Mouse (Mus musculus) forebrain, embryonic 12.5 days (tissue): Measurements from ENCODE around the gene Lrcol1. TPM values are rescaled to one million over a fixed set of nuclear protein-coding genes. Genes with fewer than 3 reads are reported as not detected.

Source experiments
- ATAC-seq: fragments of 200-750 bp; cut with Nextera tagmentation; 2 replicates; pipeline ENCODE4 v1.8.0; 2017; ENCODE audit warnings: moderate TSS enrichment; ENCODE audit not compliant: low FRiP score
- H3K27ac ChIP-seq: fragments of 300-500 bp; sonication (generic); 2 replicates; pipeline ENCODE4 v1.5.1; 2016; ENCODE audit warnings: mild to moderate bottlenecking
- H3K27me3 ChIP-seq: fragments of 300-500 bp; sonication (generic); 2 replicates; pipeline ENCODE4 v1.6.1; 2016; ENCODE audit warnings: mild to moderate bottlenecking
- H3K36me3 ChIP-seq: fragments of 300-500 bp; sonication (generic); replicated peaks from 2 replicates; pipeline ENCODE4 v1.6.1; 2016; ENCODE audit warnings: mild to moderate bottlenecking
- H3K4me1 ChIP-seq: fragments of 300-500 bp; sonication (generic); 2 replicates; pipeline ENCODE4 v1.6.1; 2016
- H3K4me2 ChIP-seq: fragments of 300-500 bp; sonication (generic); 2 replicates; pipeline ENCODE4 v1.6.1; 2016; ENCODE audit warnings: mild to moderate bottlenecking, moderate library complexity
- H3K4me3 ChIP-seq: fragments of 300-500 bp; sonication (generic); replicated peaks from 2 replicates; pipeline ENCODE4 v1.5.1; 2016; ENCODE audit warnings: mild to moderate bottlenecking
- H3K9ac ChIP-seq: fragments of 300-500 bp; sonication (generic); 2 replicates; pipeline ENCODE4 v1.6.1; 2016; ENCODE audit warnings: mild to moderate bottlenecking
- H3K9me3 ChIP-seq: fragments of 300-500 bp; sonication (generic); 2 replicates; pipeline ENCODE4 v1.6.1; 2016
- WGBS: fragments of 180-500 bp; shearing (Covaris S2); methylation state at CpG from one replicate; pipeline ENCODE4 v1.1.7; 2016; 5-methylcytosine and 5-hydroxymethylcytosine counted together
- polyA plus RNA-seq: library from polyadenylated mRNA; unstranded; fragments of >200 nt; fragmentation: Nextera tagmentation; extraction: Ambion mirVana; gene quantifications from 2 replicates; pipeline ENCODE4 v1.2.1, GENCODE M21; 2016

Lrcol1 gene
- not detected in 2 replicates for polyA plus RNA-seq

DNA sequence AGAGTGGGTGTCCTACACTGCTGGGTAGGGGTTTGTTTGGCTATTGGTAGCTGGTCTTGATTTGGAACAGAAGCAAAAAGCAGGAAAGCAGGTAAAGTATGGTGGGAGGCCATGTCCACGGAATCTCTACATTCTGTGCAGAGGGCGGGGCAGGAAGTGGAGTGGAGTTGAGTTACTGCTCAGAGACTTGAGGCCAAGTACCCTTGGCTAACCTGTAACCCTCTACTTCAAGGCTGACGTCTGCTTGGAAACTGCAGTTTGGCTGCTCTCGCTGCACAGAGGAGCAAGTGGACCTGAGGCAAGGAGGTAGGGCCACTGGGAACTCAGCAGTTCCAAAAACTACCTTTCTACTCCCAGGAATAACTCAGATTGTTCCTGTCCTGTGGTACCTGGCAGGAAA is at the start of gene Lrcol1:
Gene Lrcol1, plus strand, starts transcription at position 207 of the 400 bp plus-strand sequence.
- no peaks in the 10 kb centered on the region for H3K36me3 ChIP-seq
- peaks cover 12% of the 10 kb centered on the region for H3K4me1 ChIP-seq
- peaks cover 42% of the 10 kb centered on the region for H3K27me3 ChIP-seq
- ATAC-seq, result no peak
- H3K27ac ChIP-seq, result no peak within 1 kb of the TSS
- no peak within 1 kb of the TSS for H3K4me2 ChIP-seq
- WGBS, result 83% methylated on average over 4 of the region's 4 CpGs
- no peak within 1 kb of the TSS for H3K4me3 ChIP-seq
- H3K9me3 ChIP-seq, result no peaks in the 10 kb centered on the region
- H3K9ac ChIP-seq, result no peak within 1 kb of the TSS

DNA sequence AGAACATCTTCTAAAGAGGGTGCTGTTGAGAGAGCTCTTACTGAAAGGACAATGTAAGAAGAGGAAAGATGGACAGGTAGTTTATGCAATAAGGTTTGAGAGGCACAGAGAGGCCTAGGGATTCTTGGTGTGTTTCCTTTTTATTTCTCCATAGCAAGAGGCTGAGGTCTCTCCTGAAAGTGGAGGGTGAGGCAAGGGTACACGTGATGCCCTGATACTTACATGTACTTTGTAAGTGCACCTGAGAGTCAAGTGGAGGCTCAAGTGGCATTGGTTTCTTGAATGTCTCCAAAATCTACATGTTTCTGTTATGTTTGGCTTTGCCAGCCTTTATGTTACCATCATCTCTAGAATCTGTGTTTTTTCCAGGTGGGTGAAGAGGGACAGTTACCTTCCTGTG is 47.9 kb upstream of the Lrcol1 start:
- WGBS, result 87% methylated on average over 1 of the region's 1 CpGs
- Histone ChIP-seq H3K4me2 (no peak overlapping the region), H3K4me3 (no peak overlapping the region), H3K27ac (no peak overlapping the region), H3K36me3 (peaks cover 82% of the 10 kb centered on the region), H3K9me3 (no peaks in the 10 kb centered on the region), H3K9ac (no peak overlapping the region), H3K4me1 (no peaks in the 10 kb centered on the region), H3K27me3 (no peaks in the 10 kb centered on the region)
- ATAC-seq, result no peak

DNA sequence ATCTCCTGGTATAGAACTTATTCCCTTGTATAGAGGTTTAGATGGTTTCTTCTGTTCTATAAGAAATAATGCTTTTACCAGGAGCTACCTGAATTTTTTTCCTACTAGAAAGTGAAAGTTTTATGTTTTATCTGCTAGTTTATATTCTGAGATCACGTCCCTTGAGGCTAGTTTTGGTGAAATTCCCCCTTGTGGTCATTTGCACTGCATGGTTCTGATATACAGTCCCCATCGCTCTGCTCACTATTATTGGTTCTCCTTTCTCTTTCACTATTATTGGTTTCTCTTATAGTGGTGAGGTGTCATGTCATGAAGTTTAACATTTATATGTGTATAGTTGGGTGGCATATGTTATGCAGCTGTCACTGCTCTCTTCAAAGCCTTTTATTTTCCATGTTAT is 43.9 kb upstream of the Lrcol1 start:
- no peak overlapping the region for H3K27ac ChIP-seq
- H3K9ac ChIP-seq, result no peak overlapping the region
- H3K9me3 ChIP-seq, result no peaks in the 10 kb centered on the region
- no peak for ATAC-seq
- no peak overlapping the region for H3K4me2 ChIP-seq
- H3K4me1 ChIP-seq, result no peaks in the 10 kb centered on the region
- WGBS, result 91% methylated on average over 2 of the region's 2 CpGs
- H3K4me3 ChIP-seq, result no peak overlapping the region
- peaks cover 86% of the 10 kb centered on the region for H3K36me3 ChIP-seq
- no peaks in the 10 kb centered on the region for H3K27me3 ChIP-seq

DNA sequence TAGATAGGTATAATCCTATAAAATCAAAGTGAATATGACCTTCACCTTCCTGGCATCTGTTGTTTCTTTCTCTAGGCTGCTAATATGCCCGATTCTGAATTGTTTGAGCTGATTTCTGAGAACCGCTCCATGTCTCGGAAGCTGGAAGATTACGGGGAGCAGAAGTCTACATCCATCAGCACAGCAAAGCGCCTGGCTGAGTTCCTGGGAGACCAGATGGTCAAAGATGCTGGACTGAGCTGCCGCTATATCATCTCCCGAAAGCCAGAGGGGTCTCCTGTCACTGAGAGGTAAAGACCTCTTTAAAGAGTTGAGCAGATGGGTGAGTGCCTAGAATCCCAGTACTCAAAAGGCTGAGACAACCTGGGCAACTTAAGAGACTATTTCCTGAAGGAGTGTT is 35.7 kb upstream of the Lrcol1 start:
- H3K4me3 ChIP-seq, result no peak overlapping the region
- H3K36me3 ChIP-seq, result peaks cover 89% of the 10 kb centered on the region
- H3K27ac ChIP-seq, result no peak overlapping the region
- no peak overlapping the region for H3K9ac ChIP-seq
- no peaks in the 10 kb centered on the region for H3K27me3 ChIP-seq
- H3K4me2 ChIP-seq, result no peak overlapping the region
- H3K9me3 ChIP-seq, result no peaks in the 10 kb centered on the region
- no peaks in the 10 kb centered on the region for H3K4me1 ChIP-seq
- 93% methylated on average over 7 of the region's 7 CpGs for WGBS
- no peak for ATAC-seq

DNA sequence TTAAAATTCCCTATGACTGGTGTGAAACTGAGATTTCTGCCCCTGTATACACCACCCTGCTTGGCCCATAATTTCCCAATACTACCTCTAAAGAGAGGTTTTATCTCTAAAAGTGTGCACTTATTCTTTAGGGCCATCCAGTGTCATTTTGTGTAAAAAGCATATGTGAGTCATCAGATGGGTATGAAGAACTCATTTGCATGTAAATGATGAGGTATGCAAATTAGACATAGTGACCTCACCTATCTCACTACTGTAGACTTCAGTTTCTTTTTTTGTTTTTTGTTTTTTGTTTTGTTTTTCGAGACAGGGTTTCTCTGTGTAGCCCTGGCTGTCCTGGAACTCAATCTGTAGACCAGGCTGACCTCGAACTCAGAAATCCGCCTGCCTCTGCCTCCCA is 31.4 kb upstream of the Lrcol1 start:
- Histone ChIP-seq H3K36me3 (peaks cover 74% of the 10 kb centered on the region), H3K4me2 (no peak overlapping the region), H3K4me1 (no peaks in the 10 kb centered on the region), H3K9ac (no peak overlapping the region), H3K9me3 (no peaks in the 10 kb centered on the region), H3K27me3 (no peaks in the 10 kb centered on the region), H3K27ac (no peak overlapping the region), H3K4me3 (no peak overlapping the region)
- WGBS, result 81% methylated on average over 3 of the region's 3 CpGs
- no peak for ATAC-seq

DNA sequence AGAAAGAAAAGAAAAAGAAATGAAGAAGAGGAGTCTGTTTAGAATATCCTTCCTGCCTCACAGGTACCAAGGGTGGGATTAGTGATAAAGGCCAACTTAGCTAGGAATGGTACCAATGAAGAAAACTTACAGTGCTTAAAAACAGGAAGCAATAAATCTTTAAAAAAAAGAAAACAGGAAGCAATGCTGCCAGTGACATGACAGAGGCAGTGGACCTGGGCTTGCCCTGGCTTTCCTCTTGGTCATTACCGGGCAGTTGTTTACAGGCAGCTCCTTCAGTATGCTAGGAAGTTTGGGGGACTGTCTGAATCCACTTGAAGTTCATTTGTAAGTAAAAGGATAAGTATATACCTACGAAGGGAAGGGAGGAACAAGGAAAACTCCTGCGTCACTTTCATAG is 14.0 kb upstream of the Lrcol1 start:
- no peak for ATAC-seq
- H3K9me3 ChIP-seq, result no peaks in the 10 kb centered on the region
- no peak overlapping the region for H3K27ac ChIP-seq
- peaks cover 91% of the 10 kb centered on the region for H3K36me3 ChIP-seq
- 91% methylated on average over 3 of the region's 3 CpGs for WGBS
- H3K27me3 ChIP-seq, result no peaks in the 10 kb centered on the region
- H3K4me2 ChIP-seq, result no peak overlapping the region
- no peak overlapping the region for H3K4me3 ChIP-seq
- H3K9ac ChIP-seq, result no peak overlapping the region
- no peaks in the 10 kb centered on the region for H3K4me1 ChIP-seq

DNA sequence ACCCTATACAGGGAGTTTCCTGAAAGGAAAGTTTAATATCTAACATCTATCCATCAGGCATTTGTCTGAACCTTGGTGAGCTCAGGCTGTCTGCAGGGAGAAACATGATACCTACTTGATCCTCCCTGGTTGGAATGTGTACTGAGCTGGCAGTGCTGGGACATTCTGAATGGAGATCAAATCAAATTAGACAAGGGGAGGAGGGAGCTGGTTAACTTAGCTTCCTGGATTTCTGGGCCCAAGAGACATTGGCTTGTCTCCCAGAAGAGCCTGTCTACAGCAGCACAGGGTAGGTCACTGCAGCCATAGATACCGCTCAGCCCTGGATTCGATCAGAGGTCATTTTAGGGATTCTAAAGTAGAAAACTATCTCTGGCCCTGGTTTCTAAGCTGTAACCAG is 5.7 kb upstream of the Lrcol1 start:
- Histone ChIP-seq H3K9me3 (no peaks in the 10 kb centered on the region), H3K4me2 (no peak overlapping the region), H3K27me3 (peaks cover 29% of the 10 kb centered on the region), H3K4me3 (no peak overlapping the region), H3K36me3 (peaks cover 50% of the 10 kb centered on the region), H3K4me1 (peaks cover 12% of the 10 kb centered on the region), H3K9ac (no peak overlapping the region), H3K27ac (no peak overlapping the region)
- 100% methylated on average over 2 of the region's 2 CpGs for WGBS
- no peak for ATAC-seq

DNA sequence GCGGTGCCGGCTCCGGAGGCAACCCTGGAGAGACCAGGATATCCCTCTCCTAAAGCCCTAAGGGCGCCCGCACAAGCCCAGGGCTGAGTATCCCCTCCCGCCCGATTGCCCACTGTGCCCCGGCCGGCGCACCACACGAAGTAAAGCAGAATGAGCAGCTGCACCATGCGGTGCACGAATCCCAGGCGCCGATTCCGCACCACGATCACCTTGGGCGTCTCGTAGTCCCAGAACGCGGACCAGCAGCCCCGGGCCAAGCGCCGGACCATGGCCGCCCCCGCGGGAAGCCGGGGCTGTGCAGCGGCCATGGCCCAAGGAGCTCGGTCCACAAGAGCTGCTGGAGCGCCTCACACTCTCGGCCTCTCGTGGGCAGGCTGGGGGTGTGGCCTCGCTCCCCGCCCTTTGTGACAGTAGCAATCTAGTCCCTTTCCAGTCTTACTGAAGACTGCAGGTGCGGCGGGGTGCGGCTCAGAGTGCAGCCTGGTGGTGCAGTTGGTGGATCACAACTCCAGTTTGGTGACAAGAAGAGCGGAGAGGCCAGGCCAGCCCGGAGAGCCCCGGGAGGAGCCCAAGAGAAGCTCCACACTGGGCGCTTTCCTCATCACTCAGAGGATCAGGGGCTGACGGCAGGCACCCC is 1.8 kb upstream of the Lrcol1 start, which contains the start of gene P2rx2:
Gene P2rx2, minus strand, starts transcription at position 565 of the 637 bp plus-strand sequence.
- Histone ChIP-seq H3K36me3 (peaks cover 10% of the 10 kb centered on the region), H3K4me3 (peak within 1 kb of the TSS; percentile 54), H3K4me1 (peaks cover 12% of the 10 kb centered on the region), H3K27ac (no peak within 1 kb of the TSS), H3K27me3 (peaks cover 42% of the 10 kb centered on the region), H3K4me2 (peak within 1 kb of the TSS; percentile 92), H3K9me3 (no peaks in the 10 kb centered on the region), H3K9ac (peak within 1 kb of the TSS; percentile 68)
- ATAC-seq, result peak; percentile 78
- WGBS, result 1% methylated on average over 43 of the region's 43 CpGs

DNA sequence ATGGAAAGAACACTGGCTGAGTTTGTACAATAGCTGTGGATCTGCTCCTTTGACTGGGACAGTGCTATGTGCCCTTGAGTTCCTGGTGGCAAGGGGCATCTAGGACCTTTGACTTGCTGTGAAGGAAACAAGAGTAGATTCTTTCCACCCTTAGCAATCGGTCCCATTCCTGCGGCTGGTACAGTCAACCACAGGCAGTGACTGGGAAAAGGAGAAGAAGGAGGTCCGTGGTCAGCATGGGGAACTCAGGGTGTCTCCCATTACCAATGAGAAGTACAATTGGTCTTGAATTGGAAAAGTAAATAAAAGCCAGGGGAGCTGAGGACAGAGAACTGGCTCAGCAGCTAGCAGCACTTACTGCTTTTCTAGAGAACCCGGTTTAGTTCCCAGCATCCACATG is 1.0 kb downstream of the Lrcol1 start:
- 84% methylated on average over 4 of the region's 4 CpGs for WGBS
- Histone ChIP-seq H3K4me1 (peaks cover 12% of the 10 kb centered on the region), H3K27ac (no peak overlapping the region), H3K4me2 (no peak overlapping the region), H3K27me3 (peaks cover 42% of the 10 kb centered on the region), H3K9ac (no peak overlapping the region), H3K36me3 (no peaks in the 10 kb centered on the region), H3K4me3 (no peak overlapping the region), H3K9me3 (no peaks in the 10 kb centered on the region)
- no peak for ATAC-seq

DNA sequence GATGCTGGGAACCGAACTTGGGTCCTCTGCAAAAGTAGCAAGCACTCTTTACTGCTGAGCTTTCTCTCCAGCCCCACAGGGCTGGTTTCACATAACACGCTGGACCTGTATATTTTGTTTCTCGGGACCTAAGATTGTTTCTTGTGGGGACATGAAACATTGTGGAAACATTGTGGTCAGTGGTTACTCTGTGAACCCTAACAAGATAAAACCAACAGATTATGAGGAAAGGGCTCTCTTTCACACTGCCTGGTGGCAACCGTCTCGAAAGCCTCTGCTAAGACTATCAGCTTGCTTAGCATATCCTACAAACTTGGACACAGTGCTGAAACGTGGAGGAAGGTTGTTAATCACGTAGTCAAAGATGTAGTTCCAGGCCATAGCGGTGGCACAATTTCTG is 2.5 kb downstream of the Lrcol1 start:
- H3K27me3 ChIP-seq, result peaks cover 31% of the 10 kb centered on the region
- H3K36me3 ChIP-seq, result no peaks in the 10 kb centered on the region
- H3K9ac ChIP-seq, result no peak overlapping the region
- WGBS, result 88% methylated on average over 8 of the region's 8 CpGs
- no peaks in the 10 kb centered on the region for H3K9me3 ChIP-seq
- no peak for ATAC-seq
- H3K27ac ChIP-seq, result no peak overlapping the region
- H3K4me1 ChIP-seq, result peaks cover 12% of the 10 kb centered on the region
- no peak overlapping the region for H3K4me3 ChIP-seq
- no peak overlapping the region for H3K4me2 ChIP-seq

DNA sequence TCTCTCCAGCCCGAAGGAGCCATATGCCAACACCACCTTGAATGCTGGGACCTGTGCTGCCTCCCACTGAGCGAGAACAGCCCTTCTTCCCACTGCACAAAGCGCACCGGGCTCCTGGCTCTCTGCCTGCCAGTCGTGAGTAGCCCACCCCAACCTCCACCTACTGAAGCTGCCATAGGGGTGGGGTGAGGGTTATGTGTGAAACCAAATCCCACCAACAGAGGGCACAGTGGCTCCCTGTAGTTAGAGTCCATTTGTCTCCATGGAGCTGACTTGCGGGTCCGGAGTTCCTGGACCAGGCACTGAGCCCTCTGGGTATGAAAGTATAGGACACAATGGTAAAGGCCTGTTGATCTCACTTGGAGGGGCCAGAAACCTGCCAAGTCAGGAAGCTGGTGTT is 10.2 kb downstream of the Lrcol1 start:
- WGBS, result 19% methylated on average over 7 of the region's 7 CpGs
- H3K36me3 ChIP-seq, result no peaks in the 10 kb centered on the region
- H3K4me1 ChIP-seq, result no peaks in the 10 kb centered on the region
- no peaks in the 10 kb centered on the region for H3K9me3 ChIP-seq
- ATAC-seq, result no peak; the same call in 1 of the 2 replicates
- peaks cover 13% of the 10 kb centered on the region for H3K27me3 ChIP-seq
- no peak overlapping the region for H3K27ac ChIP-seq
- no peak overlapping the region for H3K4me3 ChIP-seq
- H3K4me2 ChIP-seq, result peak overlapping the region; percentile 6; the same call in 1 of the 2 replicates
- no peak overlapping the region for H3K9ac ChIP-seq

DNA sequence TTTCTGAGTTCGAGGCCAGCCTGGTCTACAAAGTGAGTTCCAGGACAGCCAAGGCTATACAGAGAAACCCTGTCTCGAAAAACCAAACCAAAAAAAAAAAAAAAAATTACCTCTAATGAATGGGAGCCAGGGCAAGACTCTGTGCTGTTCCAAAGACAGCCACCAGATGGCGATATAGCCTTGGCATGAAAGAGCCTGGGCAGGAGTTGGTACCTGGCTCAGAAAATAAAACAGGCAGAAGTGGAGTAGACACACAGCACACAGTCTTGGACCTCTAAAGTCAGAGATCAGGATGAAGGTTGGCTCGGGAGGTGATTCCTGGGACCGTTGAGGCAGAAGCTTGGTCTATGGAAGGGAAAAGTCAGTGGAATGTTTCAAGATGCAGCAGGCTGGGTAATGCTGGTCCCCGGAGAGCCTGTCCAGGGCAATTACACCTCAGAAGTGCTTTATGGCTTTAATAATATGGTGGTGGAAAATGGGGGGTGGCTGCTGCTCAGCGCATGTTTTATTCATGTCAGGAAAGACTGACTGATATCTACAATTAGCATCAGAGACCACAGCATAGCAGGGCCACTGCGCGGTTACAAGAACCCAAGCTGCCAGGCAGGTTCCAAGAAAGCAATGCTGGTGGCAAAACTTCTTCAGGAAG is 13.1 kb downstream of the Lrcol1 start:
- no peaks in the 10 kb centered on the region for H3K4me1 ChIP-seq
- H3K36me3 ChIP-seq, result peaks cover 10% of the 10 kb centered on the region; the same call in 1 of the 2 replicates
- ATAC-seq, result peak; percentile 59
- 32% methylated on average over 9 of the region's 9 CpGs for WGBS
- H3K4me3 ChIP-seq, result no peak overlapping the region
- H3K4me2 ChIP-seq, result no peak overlapping the region
- H3K9ac ChIP-seq, result no peak overlapping the region
- no peak overlapping the region for H3K27ac ChIP-seq
- peaks cover 19% of the 10 kb centered on the region for H3K27me3 ChIP-seq
- no peaks in the 10 kb centered on the region for H3K9me3 ChIP-seq

DNA sequence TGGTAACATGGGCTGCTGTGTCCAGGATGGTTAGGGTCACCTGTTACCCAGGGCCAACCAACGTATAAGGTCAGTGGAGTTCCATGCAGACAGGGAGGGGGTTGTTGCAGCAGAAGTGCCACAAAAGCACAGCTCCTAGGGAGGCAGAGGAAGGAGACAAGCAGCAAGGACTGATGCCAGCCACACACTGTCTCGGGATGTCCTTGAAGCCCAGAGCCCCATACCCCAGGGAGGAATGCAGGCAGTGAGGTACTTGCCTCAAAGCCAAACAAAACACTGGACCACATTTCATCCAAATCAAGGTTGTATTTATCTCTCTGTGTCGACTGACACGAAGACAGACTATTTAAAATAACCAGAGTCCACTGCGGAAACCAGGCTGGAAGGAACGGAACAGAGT is 16.9 kb downstream of the Lrcol1 start:
- ATAC-seq, result no peak
- H3K36me3 ChIP-seq, result peaks cover 30% of the 10 kb centered on the region
- 91% methylated on average over 6 of the region's 6 CpGs for WGBS
- peaks cover 24% of the 10 kb centered on the region for H3K27me3 ChIP-seq
- H3K9ac ChIP-seq, result no peak overlapping the region
- H3K4me3 ChIP-seq, result no peak overlapping the region
- H3K9me3 ChIP-seq, result no peaks in the 10 kb centered on the region
- peaks cover 15% of the 10 kb centered on the region for H3K4me1 ChIP-seq
- H3K4me2 ChIP-seq, result no peak overlapping the region
- no peak overlapping the region for H3K27ac ChIP-seq
